Mouse (Mus musculus): ENCODE data around the gene C730034F03Rik. TPM values are rescaled to one million over a fixed set of nuclear protein-coding genes. Genes with fewer than 3 reads are reported as not detected.

C730034F03Rik gene
- polyA plus RNA-seq (2015; fragmentation: Nextera tagmentation; extraction: Ambion mirVana), result 2.1 and 3.5 TPM in 2 replicates

GRCm38 (mm10) chr15:89429352-89430221, at the start of gene C730034F03Rik, which contains the start of the genes Gm44502 and Chkb:
TSS of gene C730034F03Rik (plus strand) at chr15:89429589.
TSS of gene Gm44502 (minus strand) at chr15:89429696.
TSS of gene Chkb (minus strand) at chr15:89429908.
- under 1% methylated on average over 70 of the region's 70 CpGs for WGBS
- Histone ChIP-seq H3K4me1 (peaks cover 14% of the 10 kb centered on the region), H3K27ac (peak within 1 kb of the TSS; percentile 96), H3K4me2 (peak within 1 kb of the TSS; percentile 85), H3K36me3 (peaks cover 23% of the 10 kb centered on the region), H3K9me3 (no peaks in the 10 kb centered on the region), H3K9ac (peak within 1 kb of the TSS; percentile 67), H3K4me3 (peak within 1 kb of the TSS; percentile 79), H3K27me3 (no peaks in the 10 kb centered on the region)
- peak; percentile 89 for ATAC-seq (ENCODE audit: insufficient number of reproducible peaks, low FRiP score, low TSS enrichment, low read depth)

DNA sequence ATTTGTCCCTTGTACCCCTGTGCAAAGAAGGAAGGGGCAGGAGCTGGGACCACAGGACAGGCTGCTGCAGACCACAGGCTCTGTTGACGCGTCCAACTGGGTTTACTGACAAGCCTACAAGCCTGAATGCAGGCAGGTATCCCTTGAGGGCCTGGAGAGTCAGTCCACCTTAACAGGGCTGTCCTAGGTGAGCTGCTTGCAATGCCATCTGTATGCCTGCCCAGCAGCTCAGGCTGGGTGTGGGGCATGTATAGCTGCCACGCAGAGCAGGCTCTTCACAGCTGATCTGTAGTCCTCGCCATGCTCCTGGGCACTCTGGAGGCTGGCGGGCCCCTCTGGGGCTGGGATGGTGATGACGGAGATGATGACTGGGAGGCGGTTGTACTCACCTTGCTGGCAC, 44.8 kb upstream of the C730034F03Rik start, which contains the start of gene Klhdc7b:
Gene Klhdc7b, plus strand, starts transcription at position 301 of the 400 bp plus-strand sequence.
- WGBS, result 84% methylated on average over 7 of the region's 7 CpGs
- peaks cover under 1% of the 10 kb centered on the region; the same call in 1 of the 2 replicates for H3K4me1 ChIP-seq
- no peak within 1 kb of the TSS for H3K9ac ChIP-seq
- H3K4me2 ChIP-seq, result no peak within 1 kb of the TSS
- ATAC-seq (ENCODE audit: insufficient number of reproducible peaks, low FRiP score, low TSS enrichment, low read depth), result no peak
- H3K9me3 ChIP-seq, result no peaks in the 10 kb centered on the region
- no peak within 1 kb of the TSS for H3K27ac ChIP-seq
- H3K36me3 ChIP-seq, result no peaks in the 10 kb centered on the region
- peaks cover 16% of the 10 kb centered on the region for H3K27me3 ChIP-seq
- no peak within 1 kb of the TSS for H3K4me3 ChIP-seq

DNA sequence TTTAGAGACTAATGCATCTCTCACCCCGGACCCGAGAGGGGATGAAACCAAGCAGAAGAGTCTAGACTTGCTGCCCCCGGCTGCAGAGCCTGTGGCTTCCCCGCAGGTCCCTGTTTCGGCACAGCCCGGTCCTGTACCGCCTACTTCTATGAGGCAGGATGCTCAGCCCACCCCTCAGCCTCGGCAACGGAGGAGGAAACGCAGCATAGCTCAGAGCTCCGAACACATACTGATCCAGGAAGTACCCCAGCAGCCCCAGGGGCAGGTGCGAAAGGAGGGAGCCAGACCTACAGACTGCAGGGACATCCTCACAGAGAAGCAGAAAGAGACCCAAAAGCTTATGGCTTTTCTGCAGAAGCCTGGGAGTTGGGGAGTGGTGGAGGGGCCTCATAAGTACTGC, 42.3 kb upstream of the C730034F03Rik start:
- Histone ChIP-seq H3K9me3 (no peaks in the 10 kb centered on the region), H3K27ac (no peak overlapping the region), H3K27me3 (peaks cover 8% of the 10 kb centered on the region), H3K9ac (no peak overlapping the region), H3K4me2 (no peak overlapping the region), H3K4me3 (no peak overlapping the region), H3K4me1 (no peaks in the 10 kb centered on the region), H3K36me3 (no peaks in the 10 kb centered on the region)
- ATAC-seq (ENCODE audit: insufficient number of reproducible peaks, low FRiP score, low TSS enrichment, low read depth), result no peak
- WGBS, result 34% methylated on average over 12 of the region's 12 CpGs

DNA sequence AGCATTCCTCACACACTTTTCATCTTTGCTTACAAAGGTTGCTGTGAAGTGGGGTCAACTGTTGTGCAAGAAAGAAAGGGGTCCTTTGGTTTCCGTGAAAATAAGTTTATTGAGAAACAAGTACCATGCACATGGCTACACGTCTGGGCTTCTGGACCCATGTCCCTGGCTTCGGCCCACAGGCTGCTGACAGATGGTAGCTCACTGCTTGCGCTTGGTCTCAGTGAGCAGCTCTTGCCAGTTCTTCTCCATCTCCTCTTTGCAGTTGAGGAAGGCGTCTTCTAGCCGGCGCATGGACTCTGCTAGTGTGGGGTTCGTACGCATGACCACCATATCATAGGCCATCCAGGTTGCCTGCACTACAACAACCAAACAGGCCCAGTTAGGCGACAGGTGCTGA, 39.3 kb upstream of the C730034F03Rik start:
- Histone ChIP-seq H3K4me1 (peaks cover 2% of the 10 kb centered on the region; the same call in 1 of the 2 replicates), H3K4me3 (no peak overlapping the region), H3K36me3 (no peaks in the 10 kb centered on the region), H3K4me2 (no peak overlapping the region), H3K9ac (no peak overlapping the region), H3K27ac (no peak overlapping the region), H3K27me3 (peaks cover 1% of the 10 kb centered on the region; the same call in 1 of the 2 replicates), H3K9me3 (no peaks in the 10 kb centered on the region)
- no peak for ATAC-seq (ENCODE audit: insufficient number of reproducible peaks, low FRiP score, low TSS enrichment, low read depth)
- WGBS, result 92% methylated on average over 10 of the region's 10 CpGs

DNA sequence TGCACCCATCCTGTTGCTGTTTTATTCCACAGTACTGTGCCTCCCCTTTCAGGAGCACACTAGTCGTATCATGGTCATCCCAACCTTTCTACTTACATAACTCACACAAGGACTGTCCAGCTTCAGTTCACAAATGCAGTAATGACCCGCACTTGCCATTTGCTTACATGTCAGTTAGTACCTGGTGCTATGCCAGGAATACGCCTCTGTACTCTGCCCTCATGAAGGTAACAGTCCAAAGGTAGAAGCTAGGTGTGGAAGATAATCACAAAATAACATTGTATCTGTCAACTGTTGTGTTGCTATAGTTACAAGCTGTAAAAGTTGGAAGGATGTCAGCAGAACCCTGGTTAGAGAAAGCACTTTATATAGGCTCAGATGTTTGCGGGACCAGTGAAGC, 32.5 kb upstream of the C730034F03Rik start:
- WGBS, result 85% methylated on average over 4 of the region's 4 CpGs
- no peak overlapping the region for H3K4me3 ChIP-seq
- no peak for ATAC-seq (ENCODE audit: insufficient number of reproducible peaks, low FRiP score, low TSS enrichment, low read depth)
- no peak overlapping the region for H3K9ac ChIP-seq
- peaks cover 2% of the 10 kb centered on the region; the same call in 1 of the 2 replicates for H3K4me1 ChIP-seq
- H3K27me3 ChIP-seq, result no peaks in the 10 kb centered on the region
- H3K27ac ChIP-seq, result no peak overlapping the region
- H3K9me3 ChIP-seq, result no peaks in the 10 kb centered on the region
- no peak overlapping the region for H3K4me2 ChIP-seq
- H3K36me3 ChIP-seq, result no peaks in the 10 kb centered on the region

DNA sequence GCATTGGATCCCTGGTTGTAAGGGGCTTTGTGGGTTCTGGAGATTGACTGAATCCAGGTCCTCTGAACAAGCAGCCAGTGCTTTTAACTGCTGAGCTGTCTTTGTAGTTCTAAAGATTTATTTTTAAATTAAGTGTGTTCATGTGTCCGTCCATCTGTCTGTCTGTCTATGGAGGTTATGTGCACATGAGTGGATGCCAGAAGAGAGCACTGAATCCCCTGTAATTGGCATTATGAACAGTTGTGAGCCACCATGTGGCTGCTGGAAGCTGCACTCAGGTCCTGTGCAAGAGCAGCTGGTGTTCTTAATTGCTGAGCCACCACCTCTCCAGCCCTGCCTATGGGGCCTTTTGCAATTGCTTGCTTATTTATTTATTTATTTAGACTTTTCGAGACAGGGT, 31.2 kb upstream of the C730034F03Rik start:
- no peaks in the 10 kb centered on the region for H3K27me3 ChIP-seq
- H3K9me3 ChIP-seq, result no peaks in the 10 kb centered on the region
- no peak overlapping the region for H3K4me3 ChIP-seq
- H3K36me3 ChIP-seq, result no peaks in the 10 kb centered on the region
- no peaks in the 10 kb centered on the region for H3K4me1 ChIP-seq
- H3K4me2 ChIP-seq, result no peak overlapping the region
- H3K27ac ChIP-seq, result no peak overlapping the region
- ATAC-seq (ENCODE audit: insufficient number of reproducible peaks, low FRiP score, low TSS enrichment, low read depth), result no peak
- H3K9ac ChIP-seq, result no peak overlapping the region
- 69% methylated on average over 2 of the region's 2 CpGs for WGBS

GRCm38 (mm10) chr15:89399716-89400115, 29.7 kb upstream of the C730034F03Rik start:
- no peak overlapping the region for H3K27ac ChIP-seq
- 48% methylated on average over 1 of the region's 1 CpGs for WGBS
- no peaks in the 10 kb centered on the region for H3K27me3 ChIP-seq
- H3K9ac ChIP-seq, result no peak overlapping the region
- no peak overlapping the region for H3K4me2 ChIP-seq
- H3K4me1 ChIP-seq, result no peaks in the 10 kb centered on the region
- no peak for ATAC-seq (ENCODE audit: insufficient number of reproducible peaks, low FRiP score, low TSS enrichment, low read depth)
- no peaks in the 10 kb centered on the region for H3K9me3 ChIP-seq
- H3K4me3 ChIP-seq, result no peak overlapping the region
- H3K36me3 ChIP-seq, result no peaks in the 10 kb centered on the region

DNA sequence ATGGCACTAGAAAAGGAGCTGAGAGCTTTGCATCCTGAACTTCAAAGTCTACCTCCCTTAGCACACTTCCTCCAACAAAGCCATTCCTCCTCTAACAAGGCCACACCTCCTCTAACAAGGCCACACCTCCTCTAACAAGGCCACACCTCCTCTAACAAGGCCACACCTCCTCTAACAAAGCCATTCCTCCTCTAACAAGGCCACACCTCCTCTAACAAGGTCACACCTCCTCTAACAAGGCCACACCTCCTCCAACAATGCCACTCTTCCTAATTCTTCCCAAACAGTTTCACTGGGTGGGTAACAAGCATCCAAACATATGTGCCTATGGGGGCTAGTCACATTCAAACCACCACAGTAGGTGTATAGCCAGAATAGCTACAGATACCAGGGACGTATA, 26.9 kb upstream of the C730034F03Rik start:
- Histone ChIP-seq H3K27me3 (no peaks in the 10 kb centered on the region), H3K9ac (no peak overlapping the region), H3K4me2 (no peak overlapping the region), H3K4me3 (no peak overlapping the region), H3K27ac (no peak overlapping the region), H3K36me3 (no peaks in the 10 kb centered on the region), H3K4me1 (no peaks in the 10 kb centered on the region), H3K9me3 (no peaks in the 10 kb centered on the region)
- WGBS, result 77% methylated on average over 1 of the region's 1 CpGs
- ATAC-seq (ENCODE audit: insufficient number of reproducible peaks, low FRiP score, low TSS enrichment, low read depth), result no peak

GRCm38 (mm10) chr15:89404831-89405623, 24.4 kb upstream of the C730034F03Rik start:
- Histone ChIP-seq H3K9ac (no peak overlapping the region), H3K4me2 (no peak overlapping the region), H3K36me3 (no peaks in the 10 kb centered on the region), H3K4me3 (no peak overlapping the region), H3K9me3 (no peaks in the 10 kb centered on the region), H3K27me3 (no peaks in the 10 kb centered on the region), H3K27ac (no peak overlapping the region), H3K4me1 (no peaks in the 10 kb centered on the region)
- 79% methylated on average over 10 of the region's 10 CpGs for WGBS
- no peak for ATAC-seq (ENCODE audit: insufficient number of reproducible peaks, low FRiP score, low TSS enrichment, low read depth)

DNA sequence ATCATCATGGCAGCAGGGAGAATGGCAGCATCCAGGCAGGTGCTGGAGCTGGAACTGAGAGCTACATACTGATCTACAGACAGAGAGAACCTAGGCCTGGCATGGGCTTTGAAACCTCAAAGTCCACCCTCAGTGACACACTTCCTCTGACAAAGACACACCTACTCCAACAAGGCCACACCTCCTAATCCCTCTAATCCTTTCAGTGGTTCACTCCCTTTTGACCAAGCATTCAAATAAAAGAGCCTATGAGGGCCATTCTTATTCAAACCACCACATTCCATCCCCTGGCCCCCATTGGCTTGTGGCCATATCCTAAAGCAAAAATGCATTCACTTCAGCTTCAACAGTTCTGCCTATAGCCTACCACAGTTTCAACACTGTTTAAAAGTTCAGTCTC, 22.7 kb upstream of the C730034F03Rik start:
- no peak overlapping the region for H3K27ac ChIP-seq
- H3K4me3 ChIP-seq, result no peak overlapping the region
- no peaks in the 10 kb centered on the region for H3K27me3 ChIP-seq
- no peaks in the 10 kb centered on the region for H3K9me3 ChIP-seq
- H3K4me2 ChIP-seq, result no peak overlapping the region
- ATAC-seq (ENCODE audit: insufficient number of reproducible peaks, low FRiP score, low TSS enrichment, low read depth), result no peak
- no peak overlapping the region for H3K9ac ChIP-seq
- no peaks in the 10 kb centered on the region for H3K4me1 ChIP-seq
- H3K36me3 ChIP-seq, result no peaks in the 10 kb centered on the region

DNA sequence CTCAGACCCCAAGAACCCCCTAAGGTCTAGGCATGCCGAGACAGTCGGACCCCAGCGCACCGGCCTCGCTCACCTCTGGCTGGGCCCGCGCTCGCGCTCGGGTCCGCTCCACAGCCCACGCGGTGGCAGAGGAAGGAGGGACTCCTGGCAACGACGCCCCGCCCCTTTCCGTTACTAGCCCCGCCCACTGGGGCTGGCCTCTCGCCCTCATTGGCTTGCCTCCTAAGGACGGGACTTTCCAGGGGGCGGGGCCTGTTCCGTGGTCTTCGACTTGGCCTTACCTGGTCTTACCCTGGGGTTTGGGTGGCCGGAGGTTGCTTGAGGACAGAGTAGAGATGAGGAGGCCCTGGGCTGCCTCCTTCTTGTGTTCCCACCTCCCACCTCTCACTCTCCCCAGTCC, 19.3 kb upstream of the C730034F03Rik start, which contains the start of gene Syce3:
Gene Syce3, minus strand, starts transcription at position 386 of the 400 bp plus-strand sequence.
- no peak for ATAC-seq (ENCODE audit: insufficient number of reproducible peaks, low FRiP score, low TSS enrichment, low read depth)
- no peak within 1 kb of the TSS for H3K9ac ChIP-seq
- WGBS, result 84% methylated on average over 22 of the region's 24 CpGs

GRCm38 (mm10) chr15:89415282-89415681, 14.1 kb upstream of the C730034F03Rik start:
- 88% methylated on average over 8 of the region's 8 CpGs for WGBS
- Histone ChIP-seq H3K9ac (no peak overlapping the region), H3K4me1 (no peaks in the 10 kb centered on the region), H3K4me3 (no peak overlapping the region), H3K36me3 (peaks cover 18% of the 10 kb centered on the region; the same call in 1 of the 2 replicates), H3K27me3 (no peaks in the 10 kb centered on the region), H3K9me3 (no peaks in the 10 kb centered on the region), H3K27ac (no peak overlapping the region), H3K4me2 (no peak overlapping the region)
- no peak for ATAC-seq (ENCODE audit: insufficient number of reproducible peaks, low FRiP score, low TSS enrichment, low read depth)

More for the DNA sequence above, 19.3 kb upstream of the C730034F03Rik start, which contains the start of gene Syce3:
- Histone ChIP-seq H3K9me3 (no peaks in the 10 kb centered on the region), H3K36me3 (no peaks in the 10 kb centered on the region), H3K4me3 (no peak within 1 kb of the TSS), H3K27me3 (no peaks in the 10 kb centered on the region), H3K4me1 (no peaks in the 10 kb centered on the region), H3K4me2 (no peak within 1 kb of the TSS), H3K27ac (no peak within 1 kb of the TSS)
